8 mouse cellular contexts compared by ENCODE assay signal in genomic region chr4:48048456-48049315, GRCm38 (mm10). TPM values are rescaled to one million over a fixed set of nuclear protein-coding genes. Genes with fewer than 3 reads are reported as not detected.
A peak's percentile ranks its signal among the peaks of the same experiment; 100 is the strongest.
DNase-seq lines count a peak whose midpoint lies in the region; ATAC-seq and TF ChIP-seq lines count a peak whose summit lies in the region.

No protein-coding gene starts in this region.

- peaks cover 99% of the 10 kb centered on the region for H3K27me3 ChIP-seq in E14TG2a.4 (ENCODE audit: insufficient read depth, low read length)
- peaks cover 75% of the 10 kb centered on the region for H3K27me3 ChIP-seq in embryonic facial prominence, embryonic 14.5 days (replicated peaks; ENCODE audit: control insufficient read depth, insufficient read depth, low read length)
- peaks cover 85% of the 10 kb centered on the region for H3K27me3 ChIP-seq in limb, embryonic 15.5 days

- no peak for ATAC-seq in embryonic facial prominence, embryonic 14.5 days (ENCODE audit: low read depth)
- no peak for ATAC-seq in limb, embryonic 15.5 days (ENCODE audit: insufficient number of reproducible peaks, low FRiP score, low TSS enrichment, low read depth)

- no peak for TF ChIP-seq CTCF in E14TG2a.4 (conservative IDR thresholded peaks at IDR 0.05; ENCODE audit: low read length)

- no peak overlapping the region for H3K27ac ChIP-seq in embryonic facial prominence, embryonic 14.5 days (replicated peaks; ENCODE audit: low read depth, low read length)
- H3K27ac ChIP-seq in limb, embryonic 15.5 days: no peak overlapping the region

- H3K4me3 ChIP-seq in E14TG2a.4 (replicated peaks; ENCODE audit: low read length): peak overlapping the region; percentile 62
- H3K4me3 ChIP-seq in embryonic facial prominence, embryonic 14.5 days (ENCODE audit: low read depth, low read length): peak overlapping the region; percentile 55
- peak overlapping the region; percentile 73 for H3K4me3 ChIP-seq in limb, embryonic 15.5 days

- DNase-seq in heart, adult 11 months: peak; percentile 71
- DNase-seq in heart, adult 9 months (ENCODE audit: low spot score in 2 of 2): no peak
- DNase-seq in embryonic facial prominence, embryonic 14.5 days (ENCODE audit: low spot score): no peak
- no peak for DNase-seq in frontal cortex, postnatal 14 days (ENCODE audit: low spot score in 2 of 2)
- DNase-seq in lung, postnatal 10 days: no peak
- no peak for DNase-seq in thymus, postnatal 14 days

- no peak overlapping the region for H3K9ac ChIP-seq in embryonic facial prominence, embryonic 14.5 days (ENCODE audit: low read depth, low read length)
- H3K9ac ChIP-seq in limb, embryonic 15.5 days: no peak overlapping the region

- no peaks in the 10 kb centered on the region for H3K36me3 ChIP-seq in E14TG2a.4 (ENCODE audit: insufficient read depth, low read length)
- H3K36me3 ChIP-seq in embryonic facial prominence, embryonic 14.5 days (ENCODE audit: control insufficient read depth, insufficient read depth, low read length): no peaks in the 10 kb centered on the region
- no peaks in the 10 kb centered on the region for H3K36me3 ChIP-seq in limb, embryonic 15.5 days

- no peaks in the 10 kb centered on the region for H3K9me3 ChIP-seq in E14TG2a.4 (ENCODE audit: low read length)
- H3K9me3 ChIP-seq in embryonic facial prominence, embryonic 14.5 days (ENCODE audit: control insufficient read depth, low read length): no peaks in the 10 kb centered on the region
- no peaks in the 10 kb centered on the region for H3K9me3 ChIP-seq in limb, embryonic 15.5 days

- H3K4me2 ChIP-seq in embryonic facial prominence, embryonic 14.5 days (ENCODE audit: low read depth, low read length): peak overlapping the region; percentile 97
- H3K4me2 ChIP-seq in limb, embryonic 15.5 days: peak overlapping the region; percentile 100

- H3K4me1 ChIP-seq in E14TG2a.4 (replicated peaks; ENCODE audit: low read depth, low read length): peaks cover 54% of the 10 kb centered on the region
- peaks cover 30% of the 10 kb centered on the region for H3K4me1 ChIP-seq in embryonic facial prominence, embryonic 14.5 days (ENCODE audit: control insufficient read depth, insufficient read depth, low read length)
- peaks cover 58% of the 10 kb centered on the region for H3K4me1 ChIP-seq in limb, embryonic 15.5 days

- 5% methylated on average over 32 of the region's 35 CpGs for WGBS in embryonic facial prominence, embryonic 14.5 days
- 6% methylated on average over 35 of the region's 35 CpGs for WGBS in limb, embryonic 15.5 days

RNA-seq across cellular contexts. Expression of gene Nr4a3, which starts 3.7 kb away (rescaled TPM):
- polyA plus RNA-seq in embryonic facial prominence, embryonic 14.5 days (2014; fragmentation: Nextera tagmentation; extraction: Ambion mirVana): 0.58 and 0.65 TPM in 2 replicates
- polyA plus RNA-seq in limb, embryonic 15.5 days (2015; fragmentation: Nextera tagmentation; extraction: Ambion mirVana): 0.09 and 0.38 TPM in 2 replicates
